Mouse (Mus musculus) ES-E14 (cell line): ENCODE measurements around the gene Erg.

Experiments used
- CHD2 ChIP-seq: IDR thresholded peaks from 2 replicates; pipeline ENCODE4 v1.6.1; 2014; ENCODE audit warnings: mild to moderate bottlenecking, low read depth, low read length, inconsistent platforms
- HCFC1 ChIP-seq: IDR thresholded peaks from 2 replicates; pipeline ENCODE4 v1.6.1; 2012; ENCODE audit warnings: low read length, inconsistent platforms, borderline replicate concordance; ENCODE audit not compliant: insufficient read depth
- MAFK ChIP-seq: IDR thresholded peaks from 2 replicates; pipeline ENCODE4 v1.6.1; 2014; ENCODE audit warnings: mild to moderate bottlenecking, low read depth, low read length, inconsistent platforms; ENCODE audit not compliant: insufficient read depth
- ZC3H11A ChIP-seq: IDR thresholded peaks from 2 replicates; pipeline ENCODE4 v1.6.1; 2012; ENCODE audit warnings: low read depth, mild to moderate bottlenecking, inconsistent platforms, low read length, borderline replicate concordance
- ZNF384 ChIP-seq: IDR thresholded peaks from 2 replicates; pipeline ENCODE4 v1.6.1; 2012; ENCODE audit warnings: low read depth, low read length, inconsistent platforms

GRCm38 (mm10) chr16:95475041-95475440 lies 111.4 kb downstream of the Erg start:
- TF ChIP-seq ZC3H11A, result no peak
- no peak for TF ChIP-seq HCFC1
- TF ChIP-seq ZNF384, result no peak
- no peak for TF ChIP-seq CHD2
- no peak for TF ChIP-seq MAFK
